8 mouse cellular contexts compared by ENCODE assay signal in genomic region chr1:170188601-170189000, GRCm38 (mm10). TPM values are rescaled to one million over a fixed set of nuclear protein-coding genes. Genes with fewer than 3 reads are reported as not detected.
DNase-seq lines count a peak whose midpoint lies in the region; ATAC-seq and TF ChIP-seq lines count a peak whose summit lies in the region.

No protein-coding gene starts in this region.

- H3K4me1 ChIP-seq in lung, postnatal 0 days (ENCODE audit: insufficient read depth, low read depth, low read length) = no peaks in the 10 kb centered on the region
- no peaks in the 10 kb centered on the region for H3K4me1 ChIP-seq in forebrain, embryonic 16.5 days (replicated peaks; ENCODE audit: control insufficient read depth, insufficient read depth, low read length)

- no peaks in the 10 kb centered on the region for H3K9me3 ChIP-seq in lung, postnatal 0 days (ENCODE audit: low read length)
- H3K9me3 ChIP-seq in forebrain, embryonic 16.5 days (ENCODE audit: control insufficient read depth, low read length) = no peaks in the 10 kb centered on the region

- no peaks in the 10 kb centered on the region; the same call in 1 of the 2 replicates for H3K36me3 ChIP-seq in lung, postnatal 0 days (ENCODE audit: insufficient read depth, low read length)
- H3K36me3 ChIP-seq in forebrain, embryonic 16.5 days (ENCODE audit: control insufficient read depth, insufficient read depth) = peaks cover 6% of the 10 kb centered on the region; the same call in 1 of the 2 replicates

- no peak for DNase-seq in frontal cortex, postnatal 14 days (ENCODE audit: low spot score in 2 of 2)
- DNase-seq in ES-CJ7 (ENCODE audit: low read depth, low spot score) = peak; percentile 31
- DNase-seq in fibroblast of lung, adult 2 months (ENCODE audit: low read depth) = peak; percentile 93
- DNase-seq in lung, postnatal 0 days (ENCODE audit: low spot score) = peak; percentile 63
- DNase-seq in thymus, postnatal 14 days = no peak

- H3K27ac ChIP-seq in lung, postnatal 0 days (ENCODE audit: low read length) = no peak overlapping the region
- H3K27ac ChIP-seq in forebrain, embryonic 16.5 days (ENCODE audit: low read length) = no peak overlapping the region

- no peak for TF ChIP-seq EP300 in lung, postnatal 0 days (IDR thresholded peaks at IDR 0.05)

- no peak overlapping the region for H3K4me3 ChIP-seq in lung, postnatal 0 days (ENCODE audit: low read depth, low read length)
- no peak overlapping the region for H3K4me3 ChIP-seq in forebrain, embryonic 16.5 days (replicated peaks; ENCODE audit: low read length)

- WGBS in lung, postnatal 0 days = 71% methylated on average over 11 of the region's 11 CpGs
- WGBS in forebrain, embryonic 16.5 days = 76% methylated on average over 11 of the region's 11 CpGs

- no peaks in the 10 kb centered on the region for H3K27me3 ChIP-seq in lung, postnatal 0 days (replicated peaks; ENCODE audit: insufficient read depth, low read length)
- no peaks in the 10 kb centered on the region for H3K27me3 ChIP-seq in forebrain, embryonic 16.5 days (replicated peaks; ENCODE audit: control insufficient read depth, insufficient read depth, low read length)

- ATAC-seq in frontal cortex, adult (ENCODE audit: low TSS enrichment) = peak; percentile 62
- ATAC-seq in lung, postnatal 0 days = peak; percentile 83
- ATAC-seq in forebrain, embryonic 16.5 days = no peak
- no peak for ATAC-seq in megakaryocyte, adult 5-6 weeks (ENCODE audit: poor library complexity, severe bottlenecking)

- H3K4me2 ChIP-seq in lung, postnatal 0 days (replicated peaks; ENCODE audit: low read depth, low read length) = no peak overlapping the region
- no peak overlapping the region for H3K4me2 ChIP-seq in forebrain, embryonic 16.5 days (ENCODE audit: low read length)

- H3K9ac ChIP-seq in lung, postnatal 0 days (replicated peaks; ENCODE audit: low read depth) = no peak overlapping the region
- no peak overlapping the region for H3K9ac ChIP-seq in forebrain, embryonic 16.5 days (replicated peaks; ENCODE audit: low read depth, low read length)

- TF ChIP-seq CTCF in lung, postnatal 0 days (IDR thresholded peaks at IDR 0.05) = no peak

RNA-seq across cellular contexts. Expression of gene Uap1, which starts 13.8 kb away (rescaled TPM):
- 50.6 and 53.2 TPM in 2 replicates for polyA plus RNA-seq in lung, postnatal 0 days (2015; fragmentation: Nextera tagmentation; extraction: Ambion mirVana)
- 56.6 and 57.9 TPM in 2 replicates for polyA plus RNA-seq in forebrain, embryonic 16.5 days (2015; fragmentation: Nextera tagmentation; extraction: Ambion mirVana)
- 57.7 and 66.6 TPM in 2 replicates for total RNA-seq in megakaryocyte, adult 5-6 weeks (2015)
- total RNA-seq in megakaryocyte, adult 5-6 weeks (2017) = 58.5 and 79.1 TPM in 2 replicates

RNA-seq across cellular contexts. Expression of gene Uhmk1, which starts 26.6 kb away (rescaled TPM):
- polyA plus RNA-seq in lung, postnatal 0 days (2015; fragmentation: Nextera tagmentation; extraction: Ambion mirVana) = 4.8 and 5.2 TPM in 2 replicates
- 8.1 and 8.4 TPM in 2 replicates for polyA plus RNA-seq in forebrain, embryonic 16.5 days (2015; fragmentation: Nextera tagmentation; extraction: Ambion mirVana)
- 43.0 and 50.9 TPM in 2 replicates for total RNA-seq in megakaryocyte, adult 5-6 weeks (2015)
- total RNA-seq in megakaryocyte, adult 5-6 weeks (2017) = 48.3 and 55.7 TPM in 2 replicates

RNA-seq across cellular contexts. Expression of gene Sh2d1b2, which starts 43.9 kb away (rescaled TPM):
- 0.58 and 0.64 TPM in 2 replicates for polyA plus RNA-seq in lung, postnatal 0 days (2015; fragmentation: Nextera tagmentation; extraction: Ambion mirVana)
- polyA plus RNA-seq in forebrain, embryonic 16.5 days (2015; fragmentation: Nextera tagmentation; extraction: Ambion mirVana) = 0.08 TPM in 1 of 2 replicates, not detected in the other
- total RNA-seq in megakaryocyte, adult 5-6 weeks (2015) = 0.57 TPM in 1 of 2 replicates, not detected in the other
- not detected in 2 replicates for total RNA-seq in megakaryocyte, adult 5-6 weeks (2017)

Comparison
In these comparisons a context has a peak if more than half of its experiments do, and no peak if none do; other contexts are left out.
1. ATAC-seq: peak in frontal cortex, adult (single experiment) and lung, postnatal 0 days (single experiment); none in forebrain, embryonic 16.5 days (single experiment) and megakaryocyte, adult 5-6 weeks (single experiment).
2. DNase-seq: peak in ES-CJ7 (single experiment), fibroblast of lung, adult 2 months (single experiment) and lung, postnatal 0 days (single experiment); none in frontal cortex, postnatal 14 days (0 of 2) and thymus, postnatal 14 days (single experiment).